Mouse (Mus musculus) heart, adult 2 months (tissue): ENCODE results near the gene Galnt5.

ENCODE experiments used
- CTCF ChIP-seq: fragments of 200-600 bp; IDR thresholded peaks from 2 replicates; pipeline ENCODE4 v1.8.1; 2022; ENCODE audit warnings: antibody characterized with exemption, mild to moderate bottlenecking, moderate library complexity
- EP300 ChIP-seq: fragments of 200-500 bp; IDR thresholded peaks from 2 replicates; pipeline ENCODE4 v1.6.1; 2011; ENCODE audit warnings: low read depth, low read length, control low read depth; ENCODE audit not compliant: insufficient read depth
- POLR2A ChIP-seq: fragments of 200-500 bp; IDR thresholded peaks from 2 replicates; pipeline ENCODE4 v1.6.1; 2011; ENCODE audit warnings: mild to moderate bottlenecking, low read depth, low read length, control low read depth; ENCODE audit not compliant: insufficient read depth

DNA sequence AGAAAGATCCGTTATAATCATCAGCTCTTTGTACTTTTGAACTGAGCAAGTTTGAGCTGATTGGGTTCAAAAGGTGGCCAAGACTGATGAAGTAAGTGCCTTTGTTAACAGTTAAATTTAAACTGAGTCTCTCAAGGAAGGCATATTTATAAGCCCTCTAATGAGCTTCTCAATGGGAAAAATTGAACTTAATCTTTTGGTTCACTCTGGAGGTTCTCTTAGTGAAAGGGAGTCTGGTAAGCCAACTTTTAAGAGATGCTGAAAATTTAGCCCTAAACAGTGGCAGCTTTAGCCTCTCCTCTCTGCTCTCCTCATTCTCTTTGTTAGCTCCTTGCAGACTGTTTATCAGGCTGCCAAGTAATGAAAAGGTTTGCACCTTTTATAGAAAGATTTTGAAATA, 97.1 kb downstream of the Galnt5 start:
- TF ChIP-seq CTCF = no peak
- TF ChIP-seq POLR2A = no peak
- TF ChIP-seq EP300 = no peak
